Mouse (Mus musculus) liver, adult 2 months (tissue): ENCODE results near the gene Arid3b. TPM values are rescaled to one million over a fixed set of nuclear protein-coding genes. Genes with fewer than 3 reads are reported as not detected.
A peak's percentile ranks its signal among the peaks of the same experiment; 100 is the strongest.

Experiments
- DNase-seq: peaks from one replicate; pipeline ENCODE4 v3.0.0-alpha.2; 2011; ENCODE audit warnings: low read depth, low spot score; ENCODE audit errors: extremely low read depth
- H3K27ac ChIP-seq: fragments of 200-500 bp; replicated peaks from 2 replicates; pipeline ENCODE4 v1.5.1; 2012; ENCODE audit warnings: low read depth, mild to moderate bottlenecking, control low read depth, inconsistent platforms, low read length; ENCODE audit not compliant: insufficient read depth
- H3K27me3 ChIP-seq: fragments of 200-500 bp; 2 replicates; pipeline ENCODE4 v1.6.1; 2012; ENCODE audit warnings: mild to moderate bottlenecking, moderate library complexity, low read length, inconsistent platforms; ENCODE audit not compliant: control insufficient read depth, insufficient read depth
- H3K36me3 ChIP-seq: fragments of 200-500 bp; 2 replicates; pipeline ENCODE4 v1.6.1; 2012; ENCODE audit warnings: low read length, inconsistent platforms; ENCODE audit not compliant: control insufficient read depth, insufficient read depth
- H3K4me1 ChIP-seq: fragments of 200-500 bp; 2 replicates; pipeline ENCODE4 v1.6.1; 2011; ENCODE audit warnings: low read length; ENCODE audit not compliant: control insufficient read depth, insufficient read depth
- H3K4me3 ChIP-seq: fragments of 200-500 bp; 2 replicates; pipeline ENCODE4 v1.5.1; 2011; ENCODE audit warnings: low read depth, mild to moderate bottlenecking, control low read depth, low read length, moderate library complexity; ENCODE audit not compliant: insufficient read depth
- H3K79me2 ChIP-seq: fragments of 200-500 bp; 2 replicates; pipeline ENCODE4 v1.6.1; 2012; ENCODE audit warnings: inconsistent platforms, mild to moderate bottlenecking, low read length, moderate library complexity; ENCODE audit not compliant: control insufficient read depth, insufficient read depth
- H3K9ac ChIP-seq: fragments of 200-500 bp; 2 replicates; pipeline ENCODE4 v1.6.1; 2012; ENCODE audit warnings: low read depth, mild to moderate bottlenecking, control low read depth, inconsistent platforms, low read length
- CTCF ChIP-seq: fragments of 200-500 bp; IDR thresholded peaks from 2 replicates; pipeline ENCODE4 v1.5.1; 2011; ENCODE audit warnings: low read depth, low read length, control low read depth
- POLR2A ChIP-seq: fragments of 200-500 bp; IDR thresholded peaks from 2 replicates; pipeline ENCODE4 v1.6.1; 2011; ENCODE audit warnings: low read length, control low read depth; ENCODE audit not compliant: insufficient read depth; ENCODE audit errors: extremely low read depth
- WGBS: fragments of 180-500 bp; shearing (Covaris S2); methylation state at CpG from one replicate; pipeline ENCODE4 v1.1.7; 2018; 5-methylcytosine and 5-hydroxymethylcytosine counted together
- polyA plus RNA-seq: library from polyadenylated mRNA; depleted of rRNA; stranded (reverse); fragments of >200 nt; gene quantifications from 2 replicates; pipeline ENCODE4 v1.2.3, GENCODE M21; 2012
- total RNA-seq: library from RNA; depleted of rRNA; stranded (reverse); fragments of >200 nt; gene quantifications from 2 replicates; pipeline ENCODE4 v1.2.3, GENCODE M21; 2014

Gene Arid3b
- total and polyA plus RNA-seq, 2 experiments: 0.83 to 2.8 TPM

DNA sequence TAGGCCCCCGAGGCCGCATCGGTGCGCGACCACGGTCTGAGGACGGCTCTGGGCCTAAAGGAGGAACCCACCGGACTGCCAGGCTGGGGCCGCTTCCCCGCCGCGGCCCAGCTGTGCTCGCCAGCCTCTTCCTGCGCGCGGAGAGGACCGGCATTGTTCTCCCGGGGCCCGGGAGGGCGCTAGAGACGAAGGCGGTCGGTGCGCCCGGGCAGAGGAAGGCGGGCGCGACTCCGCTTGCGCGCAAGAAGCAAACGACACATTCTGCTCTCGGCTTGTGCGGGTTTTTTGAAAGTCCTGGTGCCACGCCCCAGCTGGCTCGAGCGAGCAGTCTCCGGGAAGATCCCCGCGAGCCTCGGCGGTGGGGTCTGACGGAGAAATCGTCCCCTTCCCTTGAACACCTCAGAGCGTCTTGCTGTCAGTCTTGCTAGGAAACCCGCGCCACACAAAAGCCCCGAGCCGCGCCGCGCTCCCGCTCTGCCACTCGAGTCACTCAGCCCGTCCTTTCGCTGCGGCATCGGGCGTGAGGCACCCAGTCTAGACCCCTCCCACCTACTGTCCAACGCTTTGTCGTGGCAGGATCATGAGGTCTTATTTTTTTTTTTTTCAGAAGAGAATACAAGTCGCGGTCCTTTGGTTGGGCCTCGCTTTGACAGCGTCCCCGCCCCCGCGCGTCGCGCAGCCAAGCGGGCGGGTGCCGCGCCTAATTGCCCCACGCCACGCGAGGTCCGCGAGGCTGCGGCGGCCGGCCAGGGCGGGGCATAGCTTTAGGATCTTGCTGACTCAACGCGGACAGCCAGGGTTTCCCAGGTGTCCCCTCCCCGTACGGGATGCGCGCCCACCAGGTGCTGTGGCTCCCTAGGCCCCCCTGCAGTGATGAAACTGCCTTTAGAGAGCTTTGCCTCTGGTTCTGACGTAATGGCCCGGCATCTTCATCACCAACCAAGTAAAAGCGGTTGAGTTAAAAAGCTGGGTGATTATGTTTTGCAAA is 70.9 kb downstream of the Arid3b start, which contains the start of gene Clk3:
Clk3 (minus strand) TSS at position 497 of the 988 bp plus-strand sequence.
- peaks cover 8% of the 10 kb centered on the region; the same call in 1 of the 2 replicates for H3K79me2 ChIP-seq
- TF ChIP-seq POLR2A: 0 out of 2 replicates have a peak, but pooled peaks have one; percentile 26
- TF ChIP-seq CTCF: no peak
- peak within 1 kb of the TSS; percentile 99 for H3K27ac ChIP-seq
- H3K9ac ChIP-seq: peak within 1 kb of the TSS; percentile 99
- peaks cover 5% of the 10 kb centered on the region; the same call in 1 of the 2 replicates for H3K36me3 ChIP-seq
- peaks cover 20% of the 10 kb centered on the region for H3K4me1 ChIP-seq
- peak; percentile 55 for DNase-seq
- H3K27me3 ChIP-seq: no peaks in the 10 kb centered on the region
- peak within 1 kb of the TSS; percentile 98 for H3K4me3 ChIP-seq
- WGBS: 2% methylated on average over 93 of the region's 93 CpGs

GRCm38 (mm10) chr9:57764974-57765363 is 71.6 kb downstream of the Arid3b start:
- Histone ChIP-seq H3K4me1 (peaks cover 20% of the 10 kb centered on the region), H3K27ac (peak overlapping the region; percentile 99), H3K27me3 (no peaks in the 10 kb centered on the region), H3K79me2 (peaks cover 12% of the 10 kb centered on the region; the same call in 1 of the 2 replicates), H3K36me3 (peaks cover 11% of the 10 kb centered on the region), H3K9ac (peak overlapping the region; percentile 99), H3K4me3 (peak overlapping the region; percentile 98)
- WGBS: 0% methylated on average over 45 of the region's 45 CpGs
- DNase-seq: peak; percentile 78
- TF ChIP-seq POLR2A (peak; percentile 75), CTCF (no peak)

- H3K4me1 ChIP-seq: peaks cover 22% of the 10 kb centered on the region
Measured at GRCm38 (mm10) chr9:57764147-57764973, 72.2 kb downstream of the Arid3b start.

GRCm38 (mm10) chr9:57762563-57762991 is 74.0 kb downstream of the Arid3b start:
- no peaks in the 10 kb centered on the region for H3K27me3 ChIP-seq
- TF ChIP-seq POLR2A: no peak
- peak; percentile 55; the same call in 1 of the 2 replicates for TF ChIP-seq CTCF
- no peak overlapping the region for H3K4me3 ChIP-seq
- peaks cover 30% of the 10 kb centered on the region for H3K4me1 ChIP-seq
- H3K27ac ChIP-seq: peak overlapping the region; percentile 70
- DNase-seq: peak; percentile 79
- H3K9ac ChIP-seq: peak overlapping the region; percentile 12
- WGBS: 13% methylated on average over 6 of the region's 6 CpGs
- peaks cover 19% of the 10 kb centered on the region; the same call in 1 of the 2 replicates for H3K79me2 ChIP-seq
- H3K36me3 ChIP-seq: peaks cover 23% of the 10 kb centered on the region

More at GRCm38 (mm10) chr9:57764147-57764973, 72.2 kb downstream of the Arid3b start:
- TF ChIP-seq CTCF: no peak
- peak; percentile 23; the same call in 1 of the 2 replicates for TF ChIP-seq POLR2A
- peak overlapping the region; percentile 98 for H3K4me3 ChIP-seq
- under 1% methylated on average over 57 of the region's 57 CpGs for WGBS
- H3K79me2 ChIP-seq: peaks cover 12% of the 10 kb centered on the region; the same call in 1 of the 2 replicates
- peak; percentile 88 for DNase-seq
- peak overlapping the region; percentile 99 for H3K9ac ChIP-seq
- peak overlapping the region; percentile 99 for H3K27ac ChIP-seq
- H3K36me3 ChIP-seq: peaks cover 13% of the 10 kb centered on the region
- no peaks in the 10 kb centered on the region for H3K27me3 ChIP-seq
